Mouse (Mus musculus): ENCODE results near the gene Nfix. TPM values are rescaled to one million over a fixed set of nuclear protein-coding genes. Genes with fewer than 3 reads are reported as not detected.
A peak's percentile ranks its signal among the peaks of the same experiment; 100 is the strongest.

Gene Nfix
- polyA plus RNA-seq, 1 experiment from 2014 or later: 10.9 TPM

GRCm38 (mm10) chr8:84793134-84793533 is 7.0 kb downstream of the Nfix start:
- 82% methylated on average over 9 of the region's 9 CpGs for WGBS
- Histone ChIP-seq H3K9me3 (ENCODE audit: control insufficient read depth, low read length) (no peaks in the 10 kb centered on the region), H3K4me2 (replicated peaks; ENCODE audit: low read depth, low read length) (no peak overlapping the region), H3K4me3 (ENCODE audit: low read length) (no peak overlapping the region), H3K36me3 (ENCODE audit: control insufficient read depth, insufficient read depth, low read length) (no peaks in the 10 kb centered on the region), H3K4me1 (ENCODE audit: control insufficient read depth, insufficient read depth, low read length) (0 out of 2 replicates have a peak, but pooled peaks cover 3% of the 10 kb centered on the region), H3K27ac (ENCODE audit: low read depth, low read length) (no peak overlapping the region), H3K27me3 (ENCODE audit: control insufficient read depth, insufficient read depth, low read length) (peaks cover 90% of the 10 kb centered on the region), H3K9ac (ENCODE audit: low read depth, low read length) (no peak overlapping the region)
- no peak for ATAC-seq (ENCODE audit: low FRiP score, low TSS enrichment)

GRCm38 (mm10) chr8:84792429-84792947 is 7.7 kb downstream of the Nfix start:
- no peak overlapping the region for H3K9ac ChIP-seq (ENCODE audit: low read depth, low read length)
- H3K27me3 ChIP-seq (ENCODE audit: control insufficient read depth, insufficient read depth, low read length): peaks cover 90% of the 10 kb centered on the region
- WGBS: 80% methylated on average over 12 of the region's 12 CpGs

GRCm38 (mm10) chr8:84790537-84790936 is 9.6 kb downstream of the Nfix start:
- H3K4me2 ChIP-seq (replicated peaks; ENCODE audit: low read depth, low read length): no peak overlapping the region
- no peak for ATAC-seq (ENCODE audit: low FRiP score, low TSS enrichment)
- H3K9me3 ChIP-seq (ENCODE audit: control insufficient read depth, low read length): no peaks in the 10 kb centered on the region
- peaks cover 91% of the 10 kb centered on the region for H3K27me3 ChIP-seq (ENCODE audit: control insufficient read depth, insufficient read depth, low read length)
- no peak overlapping the region for H3K27ac ChIP-seq (ENCODE audit: low read depth, low read length)
- 60% methylated on average over 2 of the region's 2 CpGs for WGBS
- no peak overlapping the region for H3K9ac ChIP-seq (ENCODE audit: low read depth, low read length)
- H3K4me3 ChIP-seq (ENCODE audit: low read length): no peak overlapping the region
- H3K36me3 ChIP-seq (ENCODE audit: control insufficient read depth, insufficient read depth, low read length): no peaks in the 10 kb centered on the region
- 0 out of 2 replicates have a peak, but pooled peaks cover 3% of the 10 kb centered on the region for H3K4me1 ChIP-seq (ENCODE audit: control insufficient read depth, insufficient read depth, low read length)

More at GRCm38 (mm10) chr8:84792429-84792947, 7.7 kb downstream of the Nfix start:
- ATAC-seq (ENCODE audit: low FRiP score, low TSS enrichment): no peak
- H3K4me3 ChIP-seq (ENCODE audit: low read length): no peak overlapping the region
- no peak overlapping the region for H3K27ac ChIP-seq (ENCODE audit: low read depth, low read length)
- H3K9me3 ChIP-seq (ENCODE audit: control insufficient read depth, low read length): no peaks in the 10 kb centered on the region
- no peaks in the 10 kb centered on the region for H3K36me3 ChIP-seq (ENCODE audit: control insufficient read depth, insufficient read depth, low read length)
- H3K4me1 ChIP-seq (ENCODE audit: control insufficient read depth, insufficient read depth, low read length): 0 out of 2 replicates have a peak, but pooled peaks cover 3% of the 10 kb centered on the region
- no peak overlapping the region for H3K4me2 ChIP-seq (replicated peaks; ENCODE audit: low read depth, low read length)

GRCm38 (mm10) chr8:84789855-84790486 is 10.2 kb downstream of the Nfix start:
- no peak for ATAC-seq (ENCODE audit: low FRiP score, low TSS enrichment)
- 82% methylated on average over 9 of the region's 9 CpGs for WGBS
- no peaks in the 10 kb centered on the region for H3K9me3 ChIP-seq (ENCODE audit: control insufficient read depth, low read length)
- H3K4me3 ChIP-seq (ENCODE audit: low read length): no peak overlapping the region
- peaks cover 92% of the 10 kb centered on the region for H3K27me3 ChIP-seq (ENCODE audit: control insufficient read depth, insufficient read depth, low read length)
- no peak overlapping the region for H3K4me2 ChIP-seq (replicated peaks; ENCODE audit: low read depth, low read length)
- H3K4me1 ChIP-seq (ENCODE audit: control insufficient read depth, insufficient read depth, low read length): 0 out of 2 replicates have a peak, but pooled peaks cover 6% of the 10 kb centered on the region
- H3K27ac ChIP-seq (ENCODE audit: low read depth, low read length): no peak overlapping the region
- H3K36me3 ChIP-seq (ENCODE audit: control insufficient read depth, insufficient read depth, low read length): no peaks in the 10 kb centered on the region
- H3K9ac ChIP-seq (ENCODE audit: low read depth, low read length): no peak overlapping the region

- Histone ChIP-seq H3K27me3 (ENCODE audit: control insufficient read depth, insufficient read depth, low read length) (peaks cover 92% of the 10 kb centered on the region), H3K9ac (ENCODE audit: low read depth, low read length) (no peak overlapping the region), H3K9me3 (ENCODE audit: control insufficient read depth, low read length) (no peaks in the 10 kb centered on the region), H3K27ac (ENCODE audit: low read depth, low read length) (no peak overlapping the region), H3K36me3 (ENCODE audit: control insufficient read depth, insufficient read depth, low read length) (no peaks in the 10 kb centered on the region), H3K4me1 (ENCODE audit: control insufficient read depth, insufficient read depth, low read length) (peaks cover 11% of the 10 kb centered on the region; the same call in 1 of the 2 replicates), H3K4me3 (ENCODE audit: low read length) (no peak overlapping the region), H3K4me2 (replicated peaks; ENCODE audit: low read depth, low read length) (no peak overlapping the region)
- no peak for ATAC-seq (ENCODE audit: low FRiP score, low TSS enrichment)
- 64% methylated on average over 5 of the region's 5 CpGs for WGBS
Observed at GRCm38 (mm10) chr8:84789345-84789744, 10.8 kb downstream of the Nfix start.

GRCm38 (mm10) chr8:84788896-84789295 is 11.2 kb downstream of the Nfix start:
- H3K27me3 ChIP-seq (ENCODE audit: control insufficient read depth, insufficient read depth, low read length): peaks cover 92% of the 10 kb centered on the region
- H3K9ac ChIP-seq (ENCODE audit: low read depth, low read length): no peak overlapping the region
- no peak overlapping the region for H3K27ac ChIP-seq (ENCODE audit: low read depth, low read length)
- H3K9me3 ChIP-seq (ENCODE audit: control insufficient read depth, low read length): no peaks in the 10 kb centered on the region
- H3K4me2 ChIP-seq (replicated peaks; ENCODE audit: low read depth, low read length): no peak overlapping the region
- no peaks in the 10 kb centered on the region for H3K36me3 ChIP-seq (ENCODE audit: control insufficient read depth, insufficient read depth, low read length)
- WGBS: 19% methylated on average over 11 of the region's 11 CpGs
- H3K4me1 ChIP-seq (ENCODE audit: control insufficient read depth, insufficient read depth, low read length): peaks cover 9% of the 10 kb centered on the region; the same call in 1 of the 2 replicates
- no peak for ATAC-seq (ENCODE audit: low FRiP score, low TSS enrichment)
- no peak overlapping the region for H3K4me3 ChIP-seq (ENCODE audit: low read length)

GRCm38 (mm10) chr8:84787523-84788302 is 12.4 kb downstream of the Nfix start:
- H3K27ac ChIP-seq (ENCODE audit: low read depth, low read length): no peak overlapping the region
- no peak for ATAC-seq (ENCODE audit: low FRiP score, low TSS enrichment)
- H3K4me2 ChIP-seq (replicated peaks; ENCODE audit: low read depth, low read length): no peak overlapping the region
- H3K36me3 ChIP-seq (ENCODE audit: control insufficient read depth, insufficient read depth, low read length): no peaks in the 10 kb centered on the region
- H3K9me3 ChIP-seq (ENCODE audit: control insufficient read depth, low read length): no peaks in the 10 kb centered on the region
- peaks cover 92% of the 10 kb centered on the region for H3K27me3 ChIP-seq (ENCODE audit: control insufficient read depth, insufficient read depth, low read length)
- no peak overlapping the region for H3K9ac ChIP-seq (ENCODE audit: low read depth, low read length)
- no peak overlapping the region for H3K4me3 ChIP-seq (ENCODE audit: low read length)
- peaks cover 8% of the 10 kb centered on the region; the same call in 1 of the 2 replicates for H3K4me1 ChIP-seq (ENCODE audit: control insufficient read depth, insufficient read depth, low read length)
- 7% methylated on average over 14 of the region's 14 CpGs for WGBS

- peak overlapping the region; percentile 18; the same call in 1 of the 2 replicates for H3K4me3 ChIP-seq (ENCODE audit: low read length)
- 12% methylated on average over 11 of the region's 11 CpGs for WGBS
- H3K27ac ChIP-seq (ENCODE audit: low read depth, low read length): no peak overlapping the region
- H3K36me3 ChIP-seq (ENCODE audit: control insufficient read depth, insufficient read depth, low read length): no peaks in the 10 kb centered on the region
- H3K27me3 ChIP-seq (ENCODE audit: control insufficient read depth, insufficient read depth, low read length): peaks cover 97% of the 10 kb centered on the region
- no peak overlapping the region for H3K9ac ChIP-seq (ENCODE audit: low read depth, low read length)
- no peak for ATAC-seq (ENCODE audit: low FRiP score, low TSS enrichment)
- H3K9me3 ChIP-seq (ENCODE audit: control insufficient read depth, low read length): no peaks in the 10 kb centered on the region
- peaks cover 8% of the 10 kb centered on the region; the same call in 1 of the 2 replicates for H3K4me1 ChIP-seq (ENCODE audit: control insufficient read depth, insufficient read depth, low read length)
- H3K4me2 ChIP-seq (replicated peaks; ENCODE audit: low read depth, low read length): no peak overlapping the region
Observed at GRCm38 (mm10) chr8:84786801-84787467, 13.2 kb downstream of the Nfix start.
